Mouse (Mus musculus): ENCODE results near the gene Ptgfr.

Gene Ptgfr

DNA sequence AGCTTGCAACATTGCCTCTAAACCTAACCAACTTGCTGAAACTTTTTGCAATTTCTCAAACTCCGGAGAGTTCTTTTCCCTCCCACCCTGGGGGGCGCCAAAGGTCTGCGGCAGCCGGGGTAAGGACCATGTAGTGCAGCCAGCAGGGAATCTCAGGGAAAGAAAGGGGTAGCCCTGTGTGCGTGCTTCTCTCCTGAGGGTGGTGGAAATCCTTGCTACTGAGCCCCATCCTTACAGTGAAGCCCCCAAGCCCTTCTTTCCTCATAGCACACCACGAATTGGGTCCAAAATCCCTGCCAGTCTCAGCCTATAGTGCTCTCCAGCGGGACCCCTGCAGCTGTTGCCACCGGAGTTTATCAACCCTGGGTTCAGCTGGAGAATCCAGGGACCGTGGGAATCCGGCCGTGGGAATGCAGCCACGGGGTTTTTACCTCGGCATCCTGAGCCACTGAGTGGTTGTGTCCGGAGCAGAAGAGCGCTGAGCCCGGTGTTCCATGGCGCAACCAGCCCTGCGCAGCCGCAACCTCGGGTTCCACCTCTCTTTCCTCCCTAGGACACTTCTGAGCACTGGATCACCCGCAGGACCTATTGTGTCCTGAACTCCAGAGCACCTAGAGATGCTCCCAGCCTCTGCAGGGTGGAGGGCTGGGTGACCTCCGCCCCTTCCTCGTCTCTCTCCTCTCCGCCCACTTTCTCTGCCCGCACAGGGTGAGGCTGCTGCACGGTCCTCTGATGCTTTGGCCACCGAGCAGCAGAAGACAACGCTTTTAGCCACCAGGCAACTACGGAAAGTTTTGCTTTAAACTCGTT lies at the start of gene Ptgfr:
TSS of gene Ptgfr (minus strand) at position 760 of the 810 bp plus-strand sequence.
- DNase-seq (ENCODE audit: low spot score): peak; percentile 61

DNA sequence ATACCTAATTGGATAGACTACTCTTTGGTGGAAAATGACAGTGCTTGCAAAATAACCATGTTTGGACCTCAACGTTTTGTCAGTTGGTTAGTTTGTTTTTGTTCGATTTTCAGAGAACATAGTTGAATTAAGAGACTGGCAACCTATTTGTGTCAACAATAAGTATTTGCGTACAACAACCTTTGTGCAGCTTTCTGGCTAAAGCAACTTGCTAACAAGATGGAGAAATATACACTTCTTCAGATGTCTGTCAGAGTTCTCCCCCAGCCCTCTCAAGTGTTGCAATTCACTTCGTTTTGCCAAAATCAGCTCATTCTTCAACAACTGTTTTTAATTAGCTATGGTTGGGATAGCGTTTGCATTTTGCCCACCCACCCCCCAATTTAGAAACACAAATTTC lies 46.5 kb upstream of the Ptgfr start:
- DNase-seq (ENCODE audit: low spot score): no peak

DNA sequence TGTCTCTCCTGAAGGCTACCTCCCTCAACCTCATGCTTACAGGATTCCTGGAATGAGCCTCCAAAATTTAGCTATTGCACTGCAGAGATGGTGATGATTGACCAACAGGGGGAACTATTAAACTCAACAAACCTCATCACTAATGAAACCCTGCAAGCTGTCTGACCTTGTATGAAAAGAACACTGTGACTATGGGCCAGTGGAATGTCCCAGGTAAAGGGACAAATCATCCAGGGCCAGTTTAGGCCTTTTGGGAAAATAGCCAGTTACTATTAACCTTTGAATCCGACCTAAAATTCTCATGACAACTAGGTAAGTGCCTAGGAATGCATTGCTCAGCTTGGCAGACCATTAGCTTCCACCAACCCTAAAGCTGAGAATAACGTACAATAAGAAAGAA lies 42.6 kb upstream of the Ptgfr start:
- DNase-seq (ENCODE audit: low spot score): no peak

DNA sequence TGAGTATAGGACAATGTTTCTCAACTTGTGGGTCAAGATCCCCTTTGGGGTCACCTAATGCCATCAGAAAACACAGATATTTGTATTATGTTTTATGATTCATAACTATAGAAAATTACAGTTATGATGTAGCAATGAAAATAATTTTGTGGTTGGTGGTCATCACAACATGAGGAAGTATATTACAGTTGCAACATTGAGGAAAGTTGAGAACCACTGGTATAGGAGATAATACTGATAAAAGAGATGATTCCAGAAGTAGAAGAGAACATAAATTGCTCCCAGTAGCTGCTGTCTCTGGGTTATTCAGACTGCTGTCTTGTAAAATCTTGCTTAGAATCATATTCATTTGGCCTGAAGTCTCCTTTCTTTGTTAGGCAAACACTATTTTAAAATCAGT lies 31.5 kb upstream of the Ptgfr start:
- no peak for DNase-seq (ENCODE audit: low spot score)

DNA sequence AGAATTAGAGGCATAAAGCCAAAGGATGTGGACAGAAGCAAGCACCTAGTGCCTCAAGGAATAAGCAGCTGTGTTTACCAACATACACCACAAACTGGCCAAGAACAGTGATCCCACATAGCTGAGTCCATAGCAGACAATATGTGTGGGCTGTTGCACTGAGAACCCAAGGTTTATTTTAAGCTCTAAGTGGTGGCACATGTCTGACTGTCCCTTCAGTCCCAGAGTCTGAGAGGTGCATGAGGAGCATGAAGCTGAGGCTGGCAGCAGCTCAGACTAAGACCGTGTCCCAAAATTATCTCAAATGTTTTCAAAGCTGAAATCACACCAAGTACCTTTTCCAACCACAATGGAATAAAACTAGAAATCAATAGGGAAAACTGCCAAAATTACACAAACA lies 13.9 kb upstream of the Ptgfr start:
- no peak for DNase-seq (ENCODE audit: low spot score)

DNA sequence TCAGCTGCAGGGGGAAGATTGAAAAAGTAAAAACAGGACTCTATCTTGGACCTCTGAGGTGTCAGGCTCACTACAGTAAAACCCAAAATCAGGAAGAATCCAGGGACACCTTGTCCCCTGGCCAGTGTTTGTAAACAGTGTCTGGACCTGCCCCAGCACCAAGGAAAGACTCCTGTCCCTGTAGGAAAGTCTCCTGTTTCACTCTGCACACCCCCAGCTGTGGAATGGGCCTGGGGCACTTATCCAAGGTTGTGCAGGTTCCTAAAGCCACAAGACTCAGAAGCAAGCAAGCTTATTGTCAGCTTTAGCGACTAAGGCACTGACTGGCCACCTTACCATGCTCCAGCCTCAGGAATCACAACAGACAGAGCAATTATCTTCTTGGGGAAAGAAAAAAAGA lies 13.2 kb upstream of the Ptgfr start:
- no peak for DNase-seq (ENCODE audit: low spot score)

DNA sequence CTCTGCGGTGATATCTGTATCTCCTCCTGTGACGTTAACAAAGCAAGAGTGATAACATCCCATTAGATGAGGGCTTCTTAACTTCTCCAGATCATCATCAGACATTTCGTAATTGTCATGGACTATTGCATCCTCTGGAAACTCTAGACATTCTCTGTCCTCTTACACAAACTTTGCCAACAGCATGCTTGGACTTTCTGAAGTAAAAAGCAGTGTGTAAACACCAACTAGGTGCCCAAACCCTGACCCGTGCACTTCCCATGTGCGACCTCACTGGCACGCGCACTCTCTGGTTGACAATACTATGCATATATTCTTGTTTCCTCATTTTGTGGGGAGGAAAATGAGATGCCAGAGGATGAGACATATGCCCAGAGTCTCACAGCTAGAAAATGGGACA lies 8.9 kb upstream of the Ptgfr start:
- DNase-seq (ENCODE audit: low spot score): no peak

DNA sequence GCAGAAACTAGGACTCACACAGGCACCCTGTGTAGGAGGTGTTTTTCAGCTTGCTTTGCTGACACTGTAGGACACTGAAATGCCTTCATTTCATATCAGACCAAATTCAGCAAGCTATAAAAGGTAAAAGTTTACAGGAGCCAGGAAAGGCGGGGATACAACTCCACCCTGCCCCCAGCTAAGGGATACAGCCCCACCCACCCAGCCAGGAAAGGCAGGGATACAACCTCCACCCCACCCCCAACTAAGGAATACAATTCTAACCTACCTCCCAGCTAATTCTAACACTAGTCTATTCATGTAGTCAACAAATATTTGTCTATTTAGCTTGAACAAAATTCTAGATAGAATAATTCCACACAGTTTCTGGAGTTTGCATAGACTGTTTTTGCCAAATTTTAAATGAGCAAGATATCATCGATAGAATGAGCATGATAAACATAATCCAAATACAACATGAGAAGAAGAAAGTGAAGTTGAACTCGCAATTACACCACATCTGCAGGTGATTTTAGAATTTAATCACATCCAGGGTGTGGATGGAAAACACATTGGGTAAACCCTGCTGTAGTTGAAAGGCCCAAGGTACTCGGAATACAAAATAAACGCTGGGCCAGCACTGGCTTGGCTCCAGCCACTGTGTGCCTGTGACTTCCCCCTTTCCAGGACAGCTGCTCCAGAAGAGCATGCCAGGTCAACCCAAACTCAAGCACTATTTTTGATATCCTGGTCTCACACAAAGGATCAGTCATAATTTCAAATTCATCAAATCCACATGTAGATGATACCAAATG lies 7.1 kb upstream of the Ptgfr start:
- DNase-seq (ENCODE audit: low spot score): no peak

DNA sequence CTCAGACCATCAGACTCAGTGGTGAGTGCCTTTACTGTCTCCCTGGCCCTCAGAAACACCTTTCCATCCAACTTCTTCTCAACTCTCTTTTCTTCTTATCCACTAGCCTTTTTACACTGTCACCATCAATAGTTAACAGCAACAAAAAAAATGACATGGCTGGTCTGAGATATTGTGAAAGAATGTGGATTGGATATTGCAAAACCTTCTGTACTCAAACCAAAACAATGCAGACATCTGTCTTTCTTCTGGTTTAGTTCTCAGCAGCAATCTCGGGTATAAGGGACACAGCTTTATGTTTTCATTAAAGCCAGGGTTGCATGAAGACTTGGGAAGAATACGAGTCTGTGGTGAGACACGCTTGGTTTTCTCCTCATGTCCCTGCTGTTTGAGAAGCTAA lies 3.3 kb upstream of the Ptgfr start:
- DNase-seq (ENCODE audit: low spot score): no peak

DNA sequence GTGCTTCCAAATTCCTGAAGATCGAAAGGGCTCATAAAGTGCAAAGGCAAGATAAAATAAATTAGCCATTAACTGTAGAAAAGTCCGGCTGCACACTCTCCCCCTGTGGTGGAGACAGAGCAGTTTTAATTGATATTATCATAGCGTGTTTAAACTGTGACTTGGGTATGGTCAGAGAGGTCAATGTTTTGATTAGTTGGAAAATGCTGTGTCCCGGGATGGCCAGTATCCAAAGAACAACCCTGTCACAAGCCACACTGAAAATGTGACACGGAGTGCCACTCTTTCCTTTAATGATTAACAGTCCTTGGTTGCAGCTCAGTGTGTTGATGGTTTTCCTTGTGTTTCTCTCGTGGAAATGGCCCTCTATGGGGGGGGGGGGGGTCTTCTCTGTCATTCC lies 942 bp upstream of the Ptgfr start:
- no peak for DNase-seq (ENCODE audit: low spot score)

DNA sequence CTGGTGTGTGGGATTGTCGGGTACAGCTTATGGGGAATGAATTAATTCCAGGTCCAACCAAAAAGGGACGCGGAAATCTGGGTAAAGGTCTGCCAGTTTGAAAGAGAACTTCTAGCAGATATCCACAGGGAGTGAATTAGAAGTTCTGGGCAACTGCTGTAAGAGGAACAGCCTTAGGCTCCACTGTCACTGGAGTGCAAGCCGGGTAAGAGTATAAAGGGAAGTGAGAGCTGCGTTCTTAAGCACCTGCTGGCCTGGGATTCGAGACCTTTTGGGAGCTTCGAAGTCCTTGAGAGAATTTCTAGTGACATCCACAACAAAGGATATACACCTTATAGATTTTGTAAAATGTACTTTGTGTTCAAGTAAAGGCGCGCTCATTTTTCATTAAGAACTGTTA lies 319 bp upstream of the Ptgfr start:
- no peak for DNase-seq (ENCODE audit: low spot score)

DNA sequence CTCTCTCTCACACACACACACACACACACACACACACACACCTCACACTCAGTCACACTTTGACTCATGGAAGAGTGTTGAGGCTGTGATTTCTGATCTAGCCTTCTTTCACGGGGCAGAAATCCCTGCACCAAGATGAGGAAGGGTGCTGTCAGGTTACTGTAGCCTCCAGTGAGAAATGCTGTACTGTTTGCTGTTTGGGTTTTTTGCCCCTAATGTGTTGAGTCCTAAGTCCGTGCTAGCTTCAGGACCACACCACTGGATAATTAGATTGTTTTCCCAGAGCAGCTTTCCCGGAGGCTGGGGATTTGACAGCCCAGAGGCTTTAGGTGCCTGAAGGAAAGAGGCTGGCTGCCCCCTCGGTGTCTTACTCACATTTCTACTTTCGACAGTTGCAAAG lies 979 bp downstream of the Ptgfr start:
- no peak for DNase-seq (ENCODE audit: low spot score)

DNA sequence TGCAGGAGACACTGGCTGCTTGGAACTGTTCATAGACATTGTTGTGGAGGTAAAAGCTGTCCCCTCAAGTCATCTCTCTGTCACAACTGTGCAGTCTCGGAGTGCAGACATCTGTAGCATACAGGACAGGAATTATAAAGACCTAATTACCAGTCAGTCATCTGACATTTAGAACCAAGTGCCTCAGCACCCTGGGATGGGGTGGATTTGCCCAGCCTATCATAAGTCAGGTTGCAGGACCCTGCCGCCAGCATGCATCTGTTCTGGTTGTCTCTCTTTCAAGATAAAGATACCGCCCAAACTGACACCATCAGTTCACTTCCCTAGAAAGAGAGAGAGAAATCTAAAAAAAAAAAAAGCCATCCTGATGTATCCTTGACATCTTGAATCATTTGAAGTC lies 1.6 kb downstream of the Ptgfr start:
- no peak for DNase-seq (ENCODE audit: low spot score)

DNA sequence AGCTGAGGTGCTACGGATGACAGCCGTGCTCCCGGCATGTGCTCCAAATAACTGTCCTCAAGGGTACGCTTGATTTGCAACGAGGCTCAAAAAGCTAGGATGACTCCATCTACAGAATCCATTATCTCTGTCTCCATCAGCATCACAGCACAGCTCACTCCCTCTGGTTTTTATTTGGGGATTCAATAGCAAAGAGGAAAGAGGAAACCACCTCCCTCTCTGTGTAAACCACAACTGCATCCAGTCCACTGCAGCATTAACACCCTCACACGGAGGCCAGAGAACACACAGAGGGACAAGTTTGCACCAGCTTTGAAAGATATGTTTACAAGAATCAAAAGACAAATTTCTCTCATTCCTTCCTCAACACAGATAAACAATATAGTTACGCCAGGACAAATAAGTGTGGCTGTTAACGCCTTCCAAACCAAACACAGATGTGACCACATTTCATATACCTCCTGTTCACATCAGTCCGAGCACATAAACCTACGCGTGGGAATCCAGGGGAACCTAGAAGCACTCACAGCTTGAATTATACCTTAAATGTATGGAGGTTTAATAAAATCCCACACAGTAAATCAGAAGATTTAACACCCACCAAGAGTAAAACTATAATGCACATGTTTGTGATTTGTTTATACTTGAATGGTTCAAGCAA lies 9.3 kb downstream of the Ptgfr start:
- DNase-seq (ENCODE audit: low spot score): no peak

DNA sequence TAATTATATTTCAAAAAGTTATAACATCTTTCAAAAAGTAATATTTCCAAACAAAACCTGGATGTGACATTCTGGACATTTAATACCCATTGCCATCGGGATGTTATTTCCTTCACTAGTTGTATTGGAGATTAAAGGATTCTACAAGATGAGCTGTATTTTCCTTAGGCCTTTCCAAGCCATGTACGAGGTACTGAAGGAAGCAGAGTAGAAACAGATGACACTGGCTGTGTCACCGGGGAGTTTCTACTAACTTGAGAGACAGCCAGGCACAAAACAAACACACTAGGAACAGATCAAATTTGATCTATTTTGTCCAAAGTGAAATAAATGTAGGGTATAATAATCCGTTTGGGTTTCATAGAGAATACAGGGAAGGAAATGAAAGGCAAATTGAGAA lies 17.6 kb downstream of the Ptgfr start:
- DNase-seq (ENCODE audit: low spot score): no peak

DNA sequence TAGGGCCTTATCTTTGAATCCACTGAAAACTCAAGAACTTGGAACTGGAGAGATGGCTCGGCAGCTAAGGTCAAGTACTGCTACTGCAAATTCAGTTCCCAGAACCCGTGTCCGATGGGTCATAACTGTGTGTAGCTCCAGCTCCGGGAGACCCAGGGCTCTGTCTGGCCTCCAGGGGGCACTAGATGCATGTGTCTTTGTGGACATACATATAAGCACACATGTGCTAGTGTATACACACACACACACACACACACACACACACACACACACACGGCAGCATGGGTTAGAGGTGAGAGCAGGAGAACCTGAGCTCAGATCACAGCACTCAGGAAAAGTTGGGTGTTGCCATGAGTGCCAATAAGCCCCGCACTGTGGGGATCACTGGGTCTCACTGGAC lies 19.2 kb downstream of the Ptgfr start:
- peak; percentile 24 for DNase-seq (ENCODE audit: low spot score)

DNA sequence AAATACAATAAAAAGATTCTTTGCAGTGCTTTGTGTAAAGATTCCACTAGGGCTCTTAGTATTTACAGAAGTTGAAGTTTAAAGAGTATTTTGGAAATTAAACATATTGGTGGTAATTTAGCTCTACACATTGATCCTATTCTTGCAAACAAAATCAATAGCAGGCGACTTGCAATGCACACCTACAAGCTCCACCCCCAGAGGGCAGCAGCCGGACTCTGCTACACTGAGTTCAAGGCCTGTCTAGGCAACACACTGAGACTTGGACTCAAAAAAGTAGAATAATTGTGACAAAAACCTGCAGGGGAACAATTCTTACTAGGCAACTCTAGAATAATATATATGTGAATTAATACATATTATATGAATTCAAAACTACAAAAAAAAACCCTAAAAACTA lies 28.8 kb downstream of the Ptgfr start:
- no peak for DNase-seq (ENCODE audit: low spot score)

DNA sequence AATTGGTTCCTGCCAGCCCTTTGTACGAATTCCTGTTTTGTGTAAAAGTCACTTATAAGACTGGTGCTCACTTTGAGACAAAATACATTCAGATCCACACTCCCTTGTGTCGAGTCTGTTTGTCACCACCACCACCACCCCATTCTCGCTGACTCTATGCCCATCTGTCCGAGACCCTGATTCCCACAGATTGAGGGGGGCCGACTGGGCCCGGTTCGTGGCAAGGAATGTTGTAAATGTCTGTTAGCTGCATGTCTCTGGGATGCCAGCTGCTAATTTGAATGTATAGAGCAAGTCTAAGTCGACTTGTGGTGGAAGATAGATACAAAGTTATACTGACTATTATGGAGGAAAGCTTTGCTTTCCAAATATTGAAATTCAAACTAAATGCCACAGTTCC lies 48.8 kb downstream of the Ptgfr start:
- no peak for DNase-seq (ENCODE audit: low spot score)

DNA sequence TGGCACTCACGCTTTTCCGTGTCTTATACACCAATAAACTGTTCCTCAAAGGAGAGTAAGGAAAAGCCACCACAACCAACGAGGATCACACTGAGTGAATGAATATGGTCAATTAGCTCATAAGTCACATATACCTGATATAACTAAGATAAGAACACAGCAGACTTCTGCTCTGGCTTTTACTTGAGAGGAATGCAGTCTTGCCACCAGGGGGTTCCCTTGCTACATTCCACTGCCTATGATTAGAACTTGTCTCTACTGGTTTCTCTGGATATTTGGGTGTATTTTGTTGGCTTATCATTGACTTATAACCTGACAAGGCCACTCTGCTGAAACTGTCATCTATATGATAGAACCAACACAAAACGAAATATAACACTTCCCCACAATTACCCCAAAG lies 62.3 kb downstream of the Ptgfr start:
- peak; percentile 57 for DNase-seq (ENCODE audit: low spot score)

DNA sequence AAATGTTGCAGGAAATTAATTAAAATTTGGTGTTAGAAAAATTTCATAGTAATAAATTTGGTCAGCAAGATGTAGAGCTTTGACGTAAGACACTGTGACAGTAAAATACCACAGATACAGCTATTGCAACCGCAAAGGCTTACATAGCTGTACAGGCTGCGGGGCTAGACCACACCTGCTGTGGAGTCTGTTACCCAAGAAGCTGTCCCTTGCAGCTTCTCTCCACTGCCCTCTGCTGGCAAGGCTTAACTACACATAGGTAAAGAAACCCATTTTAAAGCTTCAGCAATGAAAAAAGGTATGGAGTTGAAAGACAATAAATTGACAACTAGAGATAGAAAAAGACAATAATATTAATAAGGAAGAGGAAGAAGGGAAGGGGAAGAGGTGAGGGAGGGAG lies 66.4 kb downstream of the Ptgfr start:
- DNase-seq (ENCODE audit: low spot score): peak; percentile 69

DNA sequence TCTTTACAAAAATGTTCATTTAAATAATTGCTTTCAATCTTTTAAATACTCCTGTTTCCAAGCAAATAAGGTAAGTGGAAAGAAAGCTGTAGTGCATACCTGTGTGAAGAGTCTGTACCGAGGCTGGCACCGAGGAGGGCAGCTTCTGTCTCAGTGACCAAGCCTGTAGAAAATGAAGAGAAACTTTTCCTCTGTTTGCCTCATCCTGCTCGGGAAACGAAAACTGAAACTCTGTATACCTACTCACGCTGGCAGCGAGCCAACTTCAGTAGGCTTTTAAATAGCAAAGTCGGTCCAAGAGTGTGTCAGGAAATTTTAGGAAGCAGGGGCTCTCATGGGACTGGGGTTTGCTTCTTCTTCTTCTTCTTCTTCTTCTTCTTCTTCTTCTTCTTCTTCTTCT lies 87.7 kb downstream of the Ptgfr start, which contains the start of gene Ifi44:
TSS of gene Ifi44 (minus strand) at position 224 of the 400 bp plus-strand sequence.
- peak; percentile 16 for DNase-seq (ENCODE audit: low spot score)

DNA sequence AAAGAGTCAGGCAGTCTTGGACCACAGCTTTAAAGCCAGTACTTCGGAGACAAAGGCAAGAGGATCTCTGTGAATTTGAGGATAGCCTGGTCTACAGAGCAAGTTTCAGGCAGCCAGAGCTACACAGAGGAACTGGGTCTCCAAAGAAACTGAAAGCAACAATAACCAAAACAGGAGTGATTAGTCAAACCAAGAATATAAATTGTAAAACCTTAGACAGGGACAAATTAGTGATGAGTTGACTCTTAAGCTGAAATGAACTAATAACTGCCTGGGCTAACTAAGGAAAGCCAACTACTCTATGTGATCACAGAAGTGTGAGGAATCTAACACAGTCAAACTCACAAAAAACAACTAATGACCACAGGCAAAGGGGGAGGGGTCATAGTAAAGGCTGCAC lies 88.9 kb downstream of the Ptgfr start:
- no peak for DNase-seq (ENCODE audit: low spot score)
